Mouse (Mus musculus) stomach, postnatal 0 days (tissue): ENCODE data around the gene Bbx.

Experiments used
- CTCF ChIP-seq: IDR thresholded peaks from 2 replicates; pipeline ENCODE4 v1.5.1; 2016; ENCODE audit warnings: antibody characterized with exemption, low read depth, mild to moderate bottlenecking, moderate library complexity
- EP300 ChIP-seq: optimal IDR thresholded peaks from 2 replicates; pipeline ENCODE3; 2016; ENCODE audit warnings: antibody characterized with exemption

DNA sequence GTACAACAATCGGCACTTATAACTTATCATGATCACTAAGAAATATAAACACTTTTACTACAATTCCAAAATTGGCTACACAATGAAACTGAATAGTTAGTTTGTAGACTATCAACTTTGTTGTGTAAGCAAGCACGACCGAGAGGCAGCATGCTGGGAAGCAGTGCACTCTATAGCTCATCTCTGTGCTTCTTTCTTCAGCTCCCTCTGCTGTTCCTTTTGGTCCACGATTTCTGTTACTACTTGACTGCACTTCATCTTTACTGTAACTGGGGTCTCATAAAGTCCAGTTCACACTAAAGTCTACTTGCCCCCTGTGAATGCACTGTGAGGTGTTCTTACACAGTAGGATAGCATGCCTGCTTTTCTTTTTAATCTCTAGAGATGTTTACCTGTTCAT lies 189.7 kb downstream of the Bbx start:
- TF ChIP-seq EP300 (no peak), CTCF (peak; percentile 55)
